Mouse (Mus musculus): Measurements from ENCODE around the gene Ttc17. TPM values are rescaled to one million over a fixed set of nuclear protein-coding genes. Genes with fewer than 3 reads are reported as not detected.

The Ttc17 gene
- polyA plus RNA-seq, 1 experiment from 2014 or later, result 18.1 TPM

DNA sequence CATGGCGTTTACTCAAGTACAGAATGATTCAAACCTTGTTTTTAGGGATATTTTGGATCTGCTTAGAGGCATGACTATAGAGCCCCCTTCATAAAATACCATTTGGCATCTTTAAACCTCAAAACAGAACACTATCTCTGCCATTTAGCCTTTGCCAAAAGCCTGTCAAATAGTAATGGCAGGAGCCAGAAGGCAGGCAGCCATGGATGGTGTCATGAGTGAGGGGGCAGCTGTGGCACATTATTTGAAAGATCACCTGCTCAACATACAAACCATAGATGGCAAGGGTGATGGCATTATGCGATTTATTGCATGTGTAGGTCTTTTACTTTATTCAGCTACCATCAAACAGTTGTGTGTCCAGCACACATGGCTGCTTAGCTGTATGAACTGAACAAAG, 73.4 kb downstream of the Ttc17 start:
- no peak for ATAC-seq (ENCODE audit: insufficient read depth)
- H3K27me3 ChIP-seq (ENCODE audit: insufficient read depth, low read length), result no peaks in the 10 kb centered on the region
- TF ChIP-seq CTCF (IDR thresholded peaks at IDR 0.05; ENCODE audit: low read depth), result no peak
- no peak overlapping the region for H3K4me2 ChIP-seq
- no peak overlapping the region for H3K27ac ChIP-seq (ENCODE audit: low read depth)
- no peaks in the 10 kb centered on the region for H3K4me1 ChIP-seq (ENCODE audit: insufficient read depth)
- H3K9ac ChIP-seq, result no peak overlapping the region
- 92% methylated on average over 2 of the region's 2 CpGs for WGBS
- no peak for DNase-seq
- H3K9me3 ChIP-seq (ENCODE audit: low read depth, low read length), result no peaks in the 10 kb centered on the region
- H3K4me3 ChIP-seq (ENCODE audit: low read depth, low read length), result no peak overlapping the region
- peaks cover 60% of the 10 kb centered on the region for H3K36me3 ChIP-seq (ENCODE audit: insufficient read depth)

DNA sequence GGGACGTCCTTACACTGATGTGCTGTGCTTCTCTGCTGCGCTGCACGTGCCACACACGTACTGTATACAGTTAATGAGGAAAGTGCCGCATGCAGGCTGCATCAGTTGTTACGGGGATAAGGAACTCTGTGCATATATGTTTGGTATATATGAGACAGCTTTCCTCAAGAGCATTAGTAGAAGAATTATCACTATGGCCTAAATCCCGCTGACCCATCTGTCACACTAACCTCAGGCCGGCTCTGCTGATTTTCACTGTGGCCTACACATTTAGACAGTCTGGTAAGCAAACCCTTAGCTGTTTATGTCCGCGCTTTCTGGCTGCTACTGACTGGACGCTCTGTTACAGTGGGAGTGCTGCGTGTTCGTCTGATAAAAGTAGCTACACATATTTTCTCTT, 77.2 kb downstream of the Ttc17 start:
- no peak for DNase-seq

DNA sequence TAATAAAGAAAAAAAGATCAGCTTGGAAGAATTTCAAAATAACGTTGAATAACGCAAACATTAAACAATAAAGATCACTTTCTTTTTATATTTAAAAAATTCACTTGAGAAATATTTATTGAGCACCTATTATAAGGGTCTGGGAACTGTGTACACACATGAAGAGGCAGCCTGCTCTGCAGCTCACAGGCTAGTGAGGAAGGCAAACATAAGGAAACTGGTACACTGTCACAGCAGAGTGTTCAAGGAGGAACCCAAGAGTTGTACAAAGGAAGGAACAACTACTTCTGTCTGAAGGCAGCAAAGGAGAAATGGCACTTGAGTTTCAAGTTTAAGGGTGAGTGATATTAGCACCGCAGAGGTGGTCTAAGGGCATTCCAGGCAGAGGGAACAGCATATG, 78.7 kb downstream of the Ttc17 start:
- no peak overlapping the region for H3K4me2 ChIP-seq
- H3K9ac ChIP-seq, result no peak overlapping the region
- H3K27me3 ChIP-seq (ENCODE audit: insufficient read depth, low read length), result no peaks in the 10 kb centered on the region
- no peak for TF ChIP-seq CTCF (IDR thresholded peaks at IDR 0.05; ENCODE audit: low read depth)
- H3K4me3 ChIP-seq (ENCODE audit: low read depth, low read length), result no peak overlapping the region
- no peaks in the 10 kb centered on the region for H3K9me3 ChIP-seq (ENCODE audit: low read depth, low read length)
- peaks cover 88% of the 10 kb centered on the region for H3K36me3 ChIP-seq (ENCODE audit: insufficient read depth)
- DNase-seq, result no peak
- H3K4me1 ChIP-seq (ENCODE audit: insufficient read depth), result no peaks in the 10 kb centered on the region
- H3K27ac ChIP-seq (ENCODE audit: low read depth), result no peak overlapping the region
- ATAC-seq (ENCODE audit: insufficient read depth), result no peak; the same call in 1 of the 2 replicates
- 81% methylated on average over 3 of the region's 3 CpGs for WGBS

More for the DNA sequence above, 77.2 kb downstream of the Ttc17 start:
- Histone ChIP-seq H3K4me2 (no peak overlapping the region), H3K36me3 (ENCODE audit: insufficient read depth) (peaks cover 76% of the 10 kb centered on the region), H3K4me1 (ENCODE audit: insufficient read depth) (no peaks in the 10 kb centered on the region), H3K9ac (no peak overlapping the region), H3K27me3 (ENCODE audit: insufficient read depth, low read length) (no peaks in the 10 kb centered on the region), H3K27ac (ENCODE audit: low read depth) (no peak overlapping the region), H3K9me3 (ENCODE audit: low read depth, low read length) (no peaks in the 10 kb centered on the region), H3K4me3 (ENCODE audit: low read depth, low read length) (no peak overlapping the region)
- no peak for TF ChIP-seq CTCF (IDR thresholded peaks at IDR 0.05; ENCODE audit: low read depth)
- 90% methylated on average over 13 of the region's 13 CpGs for WGBS
- no peak for ATAC-seq (ENCODE audit: insufficient read depth)

DNA sequence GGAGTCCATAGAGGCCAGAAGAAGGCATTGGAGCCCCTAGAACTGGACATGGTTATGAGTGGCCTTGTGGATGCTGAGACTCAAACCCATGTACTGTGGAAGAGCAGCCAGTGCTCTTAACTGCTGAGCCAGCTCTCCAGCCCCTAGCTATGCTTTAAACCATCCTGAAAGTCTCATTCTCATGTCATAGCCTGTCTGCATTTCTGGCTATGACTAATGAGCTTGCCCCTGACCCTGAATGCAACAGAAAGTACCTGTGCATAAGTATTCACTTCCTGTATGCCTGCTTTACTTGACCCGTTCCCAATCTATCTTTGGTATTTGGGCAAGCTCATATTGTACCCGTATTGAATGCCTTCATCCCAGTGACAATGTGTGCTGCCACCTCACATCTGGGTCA, 86.7 kb downstream of the Ttc17 start:
- no peak for ATAC-seq (ENCODE audit: insufficient read depth)
- WGBS, result 69% methylated on average over 2 of the region's 2 CpGs
- no peak overlapping the region for H3K9ac ChIP-seq
- no peak for DNase-seq
- H3K36me3 ChIP-seq (ENCODE audit: insufficient read depth), result peaks cover 38% of the 10 kb centered on the region
- no peak overlapping the region for H3K27ac ChIP-seq (ENCODE audit: low read depth)
- H3K4me3 ChIP-seq (ENCODE audit: low read depth, low read length), result no peak overlapping the region
- no peak overlapping the region for H3K4me2 ChIP-seq
- no peak for TF ChIP-seq CTCF (IDR thresholded peaks at IDR 0.05; ENCODE audit: low read depth)
- no peaks in the 10 kb centered on the region for H3K27me3 ChIP-seq (ENCODE audit: insufficient read depth, low read length)
- H3K4me1 ChIP-seq (ENCODE audit: insufficient read depth), result no peaks in the 10 kb centered on the region
- H3K9me3 ChIP-seq (ENCODE audit: low read depth, low read length), result no peaks in the 10 kb centered on the region

- TF ChIP-seq CTCF (IDR thresholded peaks at IDR 0.05; ENCODE audit: low read depth), result peak; percentile 41
- Histone ChIP-seq H3K4me2 (no peak overlapping the region), H3K9ac (no peak overlapping the region), H3K27ac (ENCODE audit: low read depth) (no peak overlapping the region), H3K4me1 (ENCODE audit: insufficient read depth) (no peaks in the 10 kb centered on the region), H3K36me3 (ENCODE audit: insufficient read depth) (peaks cover 31% of the 10 kb centered on the region), H3K4me3 (ENCODE audit: low read depth, low read length) (no peak overlapping the region), H3K9me3 (ENCODE audit: low read depth, low read length) (no peaks in the 10 kb centered on the region), H3K27me3 (ENCODE audit: insufficient read depth, low read length) (no peaks in the 10 kb centered on the region)
- no peak for ATAC-seq (ENCODE audit: insufficient read depth)
- peak; percentile 39 for DNase-seq
- 67% methylated on average over 5 of the region's 5 CpGs for WGBS
These were observed 90.0 kb downstream of the Ttc17 start for GRCm38 (mm10) chr2:94316526-94316925.

DNA sequence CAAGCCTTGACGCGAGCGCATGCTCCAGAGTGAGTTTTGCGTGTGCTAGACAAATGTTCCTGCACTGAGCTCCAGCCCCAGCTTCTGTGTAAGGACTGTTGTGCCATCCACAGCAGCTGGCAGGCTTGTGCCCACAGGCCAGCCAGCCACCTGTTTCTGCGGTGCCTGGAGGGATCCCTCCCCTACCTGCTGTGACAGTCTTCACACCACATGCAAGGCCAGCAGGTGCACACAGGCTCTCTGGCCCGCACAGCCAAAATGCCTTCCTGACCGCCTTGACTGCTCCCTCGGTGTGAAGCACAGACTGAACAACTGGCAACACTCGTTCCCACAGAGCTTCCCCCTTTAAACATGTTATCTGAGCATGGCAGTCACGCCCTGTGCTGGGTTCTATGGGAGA, 102.5 kb downstream of the Ttc17 start:
- H3K4me3 ChIP-seq (ENCODE audit: low read depth, low read length), result no peak overlapping the region
- no peak for DNase-seq
- H3K9me3 ChIP-seq (ENCODE audit: low read depth, low read length), result no peaks in the 10 kb centered on the region
- no peak overlapping the region for H3K4me2 ChIP-seq
- H3K27me3 ChIP-seq (ENCODE audit: insufficient read depth, low read length), result no peaks in the 10 kb centered on the region
- WGBS, result 87% methylated on average over 10 of the region's 10 CpGs
- H3K27ac ChIP-seq (ENCODE audit: low read depth), result no peak overlapping the region
- H3K36me3 ChIP-seq (ENCODE audit: insufficient read depth), result peaks cover 48% of the 10 kb centered on the region; the same call in 1 of the 2 replicates
- TF ChIP-seq CTCF (IDR thresholded peaks at IDR 0.05; ENCODE audit: low read depth), result no peak
- H3K9ac ChIP-seq, result no peak overlapping the region
- no peak for ATAC-seq (ENCODE audit: insufficient read depth)
- no peaks in the 10 kb centered on the region for H3K4me1 ChIP-seq (ENCODE audit: insufficient read depth)

DNA sequence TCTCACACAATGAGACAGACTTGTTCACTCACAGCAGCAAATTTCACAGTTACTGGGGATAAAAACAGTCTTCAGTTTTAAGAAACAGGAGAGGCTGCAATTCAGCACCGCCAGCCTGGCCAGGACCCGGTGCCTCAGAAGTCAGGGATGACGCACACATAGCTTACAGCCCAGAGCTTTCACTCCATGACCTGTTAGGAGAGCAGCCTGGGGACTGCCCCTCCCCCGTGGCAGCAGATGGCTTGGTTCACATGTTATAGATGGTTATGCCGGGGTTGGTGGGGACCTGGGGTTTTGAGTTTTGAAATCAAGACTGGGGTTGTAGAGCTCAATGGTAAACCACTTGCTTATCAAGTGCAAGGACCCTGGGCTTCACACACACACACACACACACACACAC, 104.1 kb downstream of the Ttc17 start:
- WGBS, result 71% methylated on average over 5 of the region's 5 CpGs
- ATAC-seq (ENCODE audit: insufficient read depth), result no peak
- H3K4me2 ChIP-seq, result no peak overlapping the region

DNA sequence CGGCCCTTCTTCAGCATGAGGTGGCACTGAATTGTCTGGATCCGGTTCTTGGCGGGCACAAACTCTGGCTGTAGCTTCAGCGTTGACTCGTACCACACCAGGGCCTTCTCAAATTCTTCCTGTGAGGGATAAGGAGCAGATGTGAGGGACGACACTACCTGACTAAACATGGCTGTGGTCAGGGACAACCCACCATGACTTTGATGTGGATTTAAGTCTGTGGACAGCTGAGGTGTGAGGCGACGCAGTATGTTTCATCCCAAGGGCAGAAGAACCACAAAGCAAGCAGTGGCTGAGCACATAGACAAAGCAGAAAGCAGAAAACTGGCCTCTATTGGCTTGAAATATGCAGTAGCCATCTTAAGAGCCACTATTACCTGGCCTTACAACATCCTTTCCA, 104.7 kb downstream of the Ttc17 start:
- Histone ChIP-seq H3K4me1 (ENCODE audit: insufficient read depth) (no peaks in the 10 kb centered on the region), H3K27ac (ENCODE audit: low read depth) (no peak overlapping the region), H3K4me3 (ENCODE audit: low read depth, low read length) (no peak overlapping the region), H3K27me3 (ENCODE audit: insufficient read depth, low read length) (no peaks in the 10 kb centered on the region), H3K9me3 (ENCODE audit: low read depth, low read length) (no peaks in the 10 kb centered on the region), H3K4me2 (no peak overlapping the region), H3K36me3 (ENCODE audit: insufficient read depth) (peaks cover 48% of the 10 kb centered on the region; the same call in 1 of the 2 replicates), H3K9ac (no peak overlapping the region)
- DNase-seq (no peak), ATAC-seq (ENCODE audit: insufficient read depth) (no peak)
- WGBS, result 85% methylated on average over 8 of the region's 8 CpGs
- TF ChIP-seq CTCF (IDR thresholded peaks at IDR 0.05; ENCODE audit: low read depth), result no peak

More for the DNA sequence above, 104.1 kb downstream of the Ttc17 start:
- H3K27me3 ChIP-seq (ENCODE audit: insufficient read depth, low read length), result no peaks in the 10 kb centered on the region
- no peak for DNase-seq
- no peak overlapping the region for H3K4me3 ChIP-seq (ENCODE audit: low read depth, low read length)
- no peak for TF ChIP-seq CTCF (IDR thresholded peaks at IDR 0.05; ENCODE audit: low read depth)
- H3K9ac ChIP-seq, result no peak overlapping the region
- H3K4me1 ChIP-seq (ENCODE audit: insufficient read depth), result no peaks in the 10 kb centered on the region
- H3K36me3 ChIP-seq (ENCODE audit: insufficient read depth), result peaks cover 48% of the 10 kb centered on the region; the same call in 1 of the 2 replicates
- no peaks in the 10 kb centered on the region for H3K9me3 ChIP-seq (ENCODE audit: low read depth, low read length)
- H3K27ac ChIP-seq (ENCODE audit: low read depth), result no peak overlapping the region

Data from lung, embryonic 14.5 days (tissue).